Mouse (Mus musculus) naive thymus-derived CD4-positive, alpha-beta T cell, adult 2 months (primary cell): Measurements from ENCODE around the gene Car3.

ENCODE experiments used
- DNase-seq: peaks from one replicate; pipeline ENCODE4 v3.0.0-alpha.2; 2011; ENCODE audit warnings: low read depth

Gene Car3

DNA sequence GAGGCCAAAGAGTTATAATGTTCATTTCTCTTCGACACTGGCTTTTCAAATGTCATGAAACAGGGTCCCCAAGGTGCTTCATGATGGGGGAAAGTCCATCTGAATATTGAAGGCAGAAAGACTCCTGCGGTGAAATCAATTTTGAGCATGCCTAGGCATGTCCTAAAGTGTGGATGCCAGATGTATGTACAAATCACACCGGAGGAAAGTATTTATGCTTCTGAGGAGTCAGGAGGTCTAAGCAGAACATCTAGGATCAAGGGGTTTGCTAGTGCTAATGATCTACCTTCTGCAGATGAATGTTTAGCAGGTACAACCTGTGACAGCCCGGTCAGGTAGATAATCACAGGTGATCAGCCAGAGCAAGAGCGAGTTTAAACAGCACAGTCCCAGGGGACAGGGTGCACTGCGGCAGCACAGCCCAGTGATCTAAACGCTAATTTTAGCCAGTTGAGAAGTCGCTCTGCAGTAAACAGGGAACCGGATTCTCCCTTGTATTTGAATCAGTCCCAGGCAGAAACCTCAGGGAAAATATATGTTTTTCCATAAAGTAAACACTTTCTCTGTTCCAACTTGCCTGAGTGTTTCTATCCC is 13.1 kb downstream of the Car3 start:
- no peak for DNase-seq

DNA sequence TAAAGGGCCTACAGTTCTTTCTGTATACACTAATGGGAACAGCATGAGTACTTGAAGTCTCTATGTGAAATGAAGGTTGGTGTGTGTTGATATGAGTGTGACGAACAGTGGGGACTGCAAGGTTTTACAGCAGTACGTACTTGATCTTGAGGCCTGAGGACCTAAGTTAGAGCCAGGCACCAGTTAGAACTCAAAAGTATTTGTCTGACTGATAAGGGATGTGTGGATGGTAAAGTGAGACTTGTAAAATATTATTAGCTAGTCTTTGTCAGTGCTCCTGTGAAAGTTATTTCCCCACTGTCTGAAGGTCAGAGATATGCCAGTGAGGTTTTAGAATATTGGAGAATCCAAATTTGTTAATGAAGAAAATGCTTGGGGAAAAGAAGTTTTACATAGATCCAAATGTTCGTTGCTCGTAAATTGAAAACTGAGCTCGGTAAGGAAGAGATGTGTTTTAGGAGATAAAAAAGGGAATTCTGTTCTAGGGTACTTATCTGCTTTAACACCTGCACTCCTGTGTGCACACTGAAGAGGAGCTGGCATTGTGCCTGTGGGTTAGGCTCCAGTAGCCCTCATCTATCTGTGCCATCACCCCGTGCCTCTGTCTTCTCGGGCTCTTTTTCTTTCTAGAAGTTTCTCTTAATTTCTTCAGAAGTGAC is 14.1 kb downstream of the Car3 start:
- DNase-seq, result no peak

DNA sequence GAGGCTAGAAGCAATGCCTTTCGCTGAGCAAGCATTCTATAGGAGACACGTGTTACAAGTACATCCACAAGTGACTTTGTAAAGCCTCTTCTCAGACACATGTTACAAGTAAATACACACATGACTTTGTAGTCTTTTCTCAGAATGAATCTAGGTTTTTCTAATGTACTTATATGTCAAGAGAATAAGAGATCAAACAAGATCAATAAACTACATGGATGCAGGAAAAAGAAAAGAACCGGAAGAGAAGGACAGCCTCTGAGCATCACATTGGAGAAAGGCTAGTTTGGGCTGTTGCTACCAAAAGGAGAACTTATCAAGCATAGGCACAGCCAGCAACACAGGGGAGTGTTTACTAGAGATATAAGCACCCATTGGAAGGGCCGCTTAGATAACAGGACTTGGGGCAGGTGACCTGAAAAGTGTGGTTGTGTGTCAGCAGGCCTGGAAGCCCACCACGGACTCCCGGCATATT is 15.5 kb downstream of the Car3 start:
- DNase-seq, result no peak

DNA sequence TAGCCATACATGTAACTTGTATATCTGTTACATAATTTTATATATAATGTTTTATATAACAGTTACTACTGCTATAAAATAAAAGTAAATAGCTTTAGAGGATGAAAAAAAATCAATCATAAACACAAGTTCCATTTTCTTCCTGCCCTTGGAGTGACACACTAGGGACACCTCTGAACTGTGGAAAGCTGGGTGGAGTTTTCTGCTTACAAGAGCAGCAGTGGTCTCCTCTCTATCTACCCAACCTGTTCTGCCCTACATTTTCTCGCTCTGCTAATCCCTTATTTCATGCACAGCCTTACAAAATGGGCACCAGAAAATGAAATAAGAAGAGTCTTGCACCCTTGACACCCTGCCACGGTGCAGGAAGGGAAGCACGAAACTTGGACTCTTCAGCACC is 16.0 kb downstream of the Car3 start:
- DNase-seq, result no peak

DNA sequence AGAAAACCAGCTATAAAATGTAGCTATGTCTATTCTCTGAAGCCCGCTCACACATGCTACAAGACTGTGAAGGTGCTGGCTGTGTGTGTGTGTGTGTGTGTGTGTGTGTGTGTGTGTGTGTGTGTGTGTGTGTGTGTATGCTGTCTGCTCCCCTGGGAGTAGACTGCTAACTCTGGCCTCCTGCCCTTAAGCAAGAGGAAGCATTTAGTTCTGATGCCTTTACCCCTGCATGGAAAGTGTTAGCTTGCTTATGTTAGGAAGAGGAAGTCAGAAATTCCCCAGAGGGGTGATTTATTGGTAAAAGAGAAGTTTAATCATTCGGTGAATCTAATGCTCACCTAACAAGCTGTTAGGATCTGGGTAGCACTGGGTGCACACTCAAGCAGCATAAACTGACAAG is 17.0 kb downstream of the Car3 start:
- DNase-seq, result no peak

DNA sequence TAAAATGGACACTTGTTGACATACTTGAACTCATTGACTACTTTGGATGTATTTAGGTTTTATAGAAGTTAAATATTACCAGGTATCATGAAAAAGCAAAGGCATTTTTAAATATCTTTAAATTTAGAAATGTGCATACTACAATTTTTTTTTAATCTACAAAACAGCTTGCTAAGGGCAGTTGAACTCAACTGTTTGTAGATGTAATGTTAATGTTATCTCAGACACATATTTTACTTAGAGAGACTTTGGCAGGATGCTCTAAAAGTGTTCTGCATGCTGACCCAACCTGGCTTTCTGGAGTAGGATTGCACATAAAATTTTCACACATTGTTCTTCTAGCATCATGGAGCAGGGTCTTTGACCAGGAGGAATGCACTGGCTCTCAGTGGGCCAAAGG is 18.7 kb downstream of the Car3 start:
- no peak for DNase-seq

DNA sequence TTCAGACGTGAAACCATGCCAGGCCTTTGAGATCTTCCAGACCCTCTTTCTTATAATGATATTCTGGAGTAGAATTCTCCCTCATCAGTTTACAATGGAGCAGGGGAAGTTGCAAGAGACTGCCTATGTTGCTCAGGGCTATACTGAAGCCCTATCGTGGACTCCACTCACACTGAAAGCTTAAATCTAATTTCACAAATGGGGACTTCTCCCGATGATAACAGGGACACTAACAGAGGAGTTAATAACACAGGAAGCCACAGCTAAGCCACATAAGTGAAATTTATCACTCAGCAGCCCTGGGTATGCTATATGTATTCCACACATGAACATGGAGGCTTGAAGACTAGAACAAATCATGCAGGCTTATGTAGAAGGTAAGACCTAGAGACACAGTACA is 19.4 kb downstream of the Car3 start:
- no peak for DNase-seq

DNA sequence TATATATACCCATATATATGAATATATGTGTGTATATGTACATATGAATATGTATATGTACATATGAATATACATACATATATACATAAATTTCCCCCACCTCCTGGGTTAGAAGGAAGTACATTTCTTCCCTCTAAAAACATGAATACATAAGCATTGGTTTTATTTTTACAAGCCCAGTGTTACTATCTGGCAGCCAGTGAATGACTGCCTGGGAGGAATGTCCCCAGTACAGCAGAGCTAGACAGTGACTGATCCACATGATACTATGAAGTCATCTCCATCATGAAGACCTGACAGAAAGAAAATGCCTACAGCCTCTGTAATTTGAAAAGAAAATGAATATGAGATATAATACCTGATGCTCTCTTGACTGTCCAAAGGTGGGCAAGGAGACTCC is 21.5 kb downstream of the Car3 start:
- DNase-seq, result no peak

DNA sequence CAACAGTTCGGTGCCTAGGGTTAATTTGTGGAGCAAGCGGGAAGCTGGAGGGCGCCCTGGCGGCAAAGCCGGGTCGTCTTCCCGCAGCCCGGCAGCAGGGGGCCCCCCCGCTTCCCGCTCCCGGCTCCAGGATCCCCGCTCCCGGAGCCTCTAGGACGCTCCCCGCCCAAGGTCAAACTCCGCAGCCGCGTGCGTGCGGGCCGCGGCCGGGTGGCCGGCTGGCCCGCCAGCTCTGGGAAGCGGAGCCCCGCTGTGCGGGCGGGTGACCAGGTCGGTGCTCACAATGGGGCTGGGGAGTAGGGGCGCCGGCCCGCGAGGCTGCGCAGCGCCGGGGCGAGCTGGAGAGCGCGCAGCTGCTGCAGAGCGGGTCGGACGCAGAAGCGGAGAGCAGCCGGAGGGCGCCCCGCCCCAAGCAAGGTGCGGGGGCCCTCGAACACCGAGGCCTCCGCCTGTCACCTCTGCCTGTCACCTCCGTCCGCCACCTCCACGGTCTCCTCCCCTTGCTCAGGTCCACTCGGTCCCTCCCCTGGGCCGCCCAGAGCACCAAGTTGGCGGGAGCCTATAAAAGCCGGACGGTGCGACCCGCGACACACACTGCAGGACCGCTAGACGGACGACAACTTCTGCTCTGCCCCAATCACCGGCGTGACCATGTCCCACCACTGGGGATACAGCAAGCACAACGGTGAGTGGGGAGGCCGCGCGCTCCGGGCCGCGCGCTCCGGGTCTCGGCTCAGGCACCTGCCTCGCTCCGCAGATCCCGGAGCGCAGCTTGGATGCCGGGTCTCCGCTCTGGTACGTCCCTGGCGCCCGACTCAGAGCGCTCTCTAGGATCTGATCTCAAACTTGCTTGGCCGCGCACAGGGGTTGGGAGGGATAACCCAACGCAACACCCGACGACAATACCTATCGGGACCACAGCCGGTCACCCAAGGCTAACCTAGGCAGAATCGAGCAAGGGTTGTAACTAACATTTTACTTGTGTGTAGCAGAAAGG is 23.1 kb downstream of the Car3 start, which contains the start of gene Car2:
Gene Car2, plus strand, starts transcription at position 172 of the 997 bp plus-strand sequence.
- peak; percentile 58 for DNase-seq

DNA sequence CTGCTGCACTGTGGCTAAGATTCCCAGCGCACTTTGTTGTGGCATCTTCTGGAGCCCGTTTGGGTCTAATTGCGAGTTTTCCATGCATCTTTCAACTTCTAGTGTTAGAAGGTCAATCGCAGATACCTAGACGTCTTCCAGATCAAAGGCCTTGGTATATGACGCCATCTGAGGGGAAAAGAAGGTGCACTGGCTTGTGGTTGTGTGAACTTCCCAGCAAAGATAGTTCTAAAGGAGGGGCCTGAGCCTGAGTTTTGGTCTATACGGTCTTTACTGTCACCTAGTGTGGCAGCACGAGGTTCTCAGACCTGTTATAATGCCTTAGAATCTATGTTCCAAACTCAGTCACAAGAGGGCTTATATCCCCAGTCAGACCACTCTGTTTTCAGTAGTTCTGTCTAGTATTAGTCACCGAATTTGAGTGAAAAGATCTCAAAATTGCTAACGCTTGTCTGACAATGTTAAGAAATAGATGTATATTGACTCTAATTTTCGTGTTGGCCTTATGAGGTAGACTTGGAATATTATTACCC is 23.9 kb downstream of the Car3 start:
- DNase-seq, result peak; percentile 49

DNA sequence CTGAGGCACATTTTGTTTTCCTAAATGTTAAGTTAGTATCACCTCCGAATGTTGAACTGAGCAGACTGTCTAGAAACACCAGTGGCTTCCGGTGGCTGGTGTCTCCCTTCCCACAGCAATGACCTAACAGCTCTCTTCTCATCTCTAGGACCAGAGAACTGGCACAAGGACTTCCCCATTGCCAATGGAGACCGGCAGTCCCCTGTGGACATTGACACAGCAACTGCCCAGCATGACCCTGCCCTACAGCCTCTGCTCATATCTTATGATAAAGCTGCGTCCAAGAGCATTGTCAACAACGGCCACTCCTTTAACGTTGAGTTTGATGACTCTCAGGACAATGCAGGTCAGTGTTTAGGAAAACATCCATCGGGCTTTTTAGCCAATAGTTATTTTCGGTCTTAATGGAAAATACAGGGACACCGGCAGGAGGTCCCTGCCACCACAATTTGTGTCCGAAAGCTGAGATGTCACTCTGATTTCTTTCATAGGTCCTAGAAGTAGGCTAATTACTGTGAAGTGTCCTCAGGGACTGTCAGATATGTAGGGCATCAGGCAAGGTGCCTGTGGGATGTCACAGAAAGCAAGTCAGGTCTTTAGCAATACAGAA is 24.5 kb downstream of the Car3 start:
- no peak for DNase-seq

DNA sequence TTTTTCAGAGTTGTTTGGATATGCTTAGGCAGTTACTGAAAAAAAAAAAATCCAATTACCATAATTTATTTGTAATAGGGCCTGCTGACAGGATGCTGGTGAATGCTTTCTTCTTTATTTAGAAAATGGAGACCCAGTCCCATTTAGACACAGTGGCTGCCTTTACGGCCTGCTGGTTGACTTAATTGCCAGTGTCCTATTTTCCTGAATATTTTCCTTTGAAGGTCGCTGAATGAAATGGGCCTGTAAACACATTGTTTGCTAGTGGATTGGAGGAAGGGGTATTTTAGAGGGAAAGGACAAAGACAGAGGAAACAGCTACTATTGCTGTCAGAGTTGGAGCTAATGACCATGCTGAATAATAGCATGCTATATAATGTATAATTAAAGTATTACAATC is 25.2 kb downstream of the Car3 start:
- DNase-seq, result no peak

DNA sequence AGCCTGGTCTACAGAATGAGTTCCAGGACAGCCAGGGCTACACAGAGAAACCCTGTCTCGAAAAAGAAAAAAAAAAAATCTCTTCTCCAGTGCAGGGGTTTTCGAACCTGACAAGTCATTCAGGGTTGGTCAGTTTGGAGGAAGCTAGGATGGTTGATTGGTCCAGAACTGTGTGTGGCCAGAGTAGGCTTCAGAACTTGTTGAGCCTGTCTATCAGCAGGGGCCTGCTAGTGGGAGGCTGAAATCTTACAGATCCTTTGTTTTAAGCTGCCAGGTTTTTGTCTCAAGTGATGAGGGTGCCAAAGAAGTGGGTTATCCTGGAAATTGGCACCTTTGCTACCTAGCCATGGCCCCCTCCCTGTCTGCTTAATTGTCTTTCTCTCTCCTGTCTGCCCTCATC is 25.8 kb downstream of the Car3 start:
- no peak for DNase-seq

DNA sequence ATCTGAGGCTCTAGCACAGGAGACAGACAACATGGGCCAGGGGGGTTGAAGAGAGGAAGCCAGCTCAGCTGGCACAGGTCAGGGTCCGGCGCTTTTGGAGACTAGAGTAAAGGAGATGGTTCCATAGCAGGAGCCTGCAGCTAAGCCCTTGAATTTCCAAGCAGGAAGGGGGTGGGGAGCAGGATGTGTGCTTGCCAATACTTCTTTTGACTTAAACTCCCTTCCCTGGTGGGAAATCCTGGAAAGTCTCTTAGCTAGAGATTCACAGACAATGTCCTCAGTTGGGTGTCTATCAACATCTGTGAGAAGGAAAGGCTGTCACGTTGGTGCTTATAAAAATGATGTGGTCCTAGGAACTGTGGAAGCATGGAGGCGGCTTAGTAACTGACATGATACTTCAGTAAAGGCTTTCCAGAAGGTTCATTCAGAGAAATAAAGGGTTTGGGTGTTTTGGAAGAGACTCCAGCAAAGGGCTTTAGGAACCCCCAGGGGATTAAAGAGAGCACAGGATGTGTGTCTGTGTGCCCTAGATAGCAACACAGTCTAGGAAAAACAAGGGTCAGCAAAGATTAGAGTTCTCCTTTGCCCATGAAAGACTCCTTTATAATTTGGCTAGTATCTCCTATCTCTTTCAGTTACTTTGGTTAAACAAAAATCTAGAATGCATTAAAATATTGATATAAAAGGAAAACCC is 26.6 kb downstream of the Car3 start:
- no peak for DNase-seq

DNA sequence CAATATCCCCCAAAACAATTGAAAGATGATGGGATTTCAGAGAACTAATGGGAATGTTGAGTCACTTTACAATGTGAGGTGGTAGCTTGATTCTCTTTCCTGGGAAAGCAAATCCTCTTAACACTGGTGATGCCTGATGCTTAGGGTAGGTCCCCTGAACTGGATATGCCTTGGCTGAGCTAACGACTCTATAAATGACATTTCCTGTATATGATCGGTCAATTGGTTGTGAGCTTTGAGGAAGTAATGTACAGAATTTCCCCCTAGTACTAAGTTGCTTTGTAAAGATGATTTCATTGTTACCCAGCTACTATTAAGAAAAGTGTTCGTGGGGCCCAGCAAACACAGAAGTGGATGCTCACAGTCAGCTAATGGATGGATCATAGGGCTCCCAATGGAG is 29.7 kb downstream of the Car3 start:
- no peak for DNase-seq

DNA sequence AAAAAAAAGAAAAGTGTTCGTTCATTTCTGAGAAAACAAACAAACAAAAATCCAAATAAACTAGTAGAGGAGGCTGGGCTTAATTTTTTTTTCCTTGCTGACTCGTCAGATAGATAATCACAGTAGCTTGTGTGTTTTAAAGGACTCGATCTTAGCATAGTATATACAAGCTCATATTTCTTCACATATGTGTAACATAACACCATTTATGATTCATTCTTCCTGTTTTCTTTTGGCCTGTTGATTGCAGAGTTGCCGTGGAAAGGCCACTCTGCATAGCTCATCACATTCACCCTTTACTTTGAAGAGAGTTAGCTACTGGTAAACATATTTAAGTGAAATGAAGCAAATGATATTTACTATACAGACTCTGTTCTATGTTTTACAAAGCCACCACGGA is 30.4 kb downstream of the Car3 start:
- no peak for DNase-seq

DNA sequence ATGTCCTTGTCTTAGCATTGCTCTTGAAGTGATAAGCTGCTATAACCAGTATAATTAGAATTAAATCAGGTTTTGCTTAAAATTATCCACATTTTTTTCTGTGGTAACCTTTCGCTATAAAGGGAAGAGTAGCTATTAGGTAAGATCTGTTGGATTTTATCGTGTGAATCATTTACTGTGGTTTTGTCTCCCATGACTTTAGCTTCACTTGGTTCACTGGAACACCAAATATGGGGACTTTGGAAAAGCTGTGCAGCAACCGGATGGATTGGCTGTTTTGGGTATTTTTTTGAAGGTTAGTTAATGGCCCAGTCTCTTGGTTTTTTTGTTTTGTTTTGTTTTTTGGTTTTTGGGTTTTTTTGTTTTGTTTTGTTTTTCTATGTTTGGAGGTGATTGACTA is 32.0 kb downstream of the Car3 start:
- DNase-seq, result no peak

DNA sequence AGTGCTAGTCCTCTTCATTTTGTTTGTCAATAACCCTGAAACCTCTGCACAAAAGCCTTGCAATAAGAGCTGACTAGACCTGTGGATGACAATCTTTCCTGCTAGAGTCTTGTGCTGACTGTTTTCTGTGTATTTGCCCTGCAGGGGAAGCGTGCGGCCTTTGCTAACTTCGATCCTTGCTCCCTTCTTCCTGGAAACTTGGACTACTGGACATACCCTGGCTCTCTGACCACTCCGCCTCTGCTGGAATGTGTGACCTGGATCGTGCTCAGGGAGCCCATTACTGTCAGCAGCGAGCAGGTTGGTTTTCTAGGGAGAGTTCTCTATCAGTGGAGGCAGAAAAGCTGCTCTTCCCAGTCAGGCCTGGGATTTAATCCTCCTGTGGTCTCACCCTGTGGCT is 34.5 kb downstream of the Car3 start:
- no peak for DNase-seq

DNA sequence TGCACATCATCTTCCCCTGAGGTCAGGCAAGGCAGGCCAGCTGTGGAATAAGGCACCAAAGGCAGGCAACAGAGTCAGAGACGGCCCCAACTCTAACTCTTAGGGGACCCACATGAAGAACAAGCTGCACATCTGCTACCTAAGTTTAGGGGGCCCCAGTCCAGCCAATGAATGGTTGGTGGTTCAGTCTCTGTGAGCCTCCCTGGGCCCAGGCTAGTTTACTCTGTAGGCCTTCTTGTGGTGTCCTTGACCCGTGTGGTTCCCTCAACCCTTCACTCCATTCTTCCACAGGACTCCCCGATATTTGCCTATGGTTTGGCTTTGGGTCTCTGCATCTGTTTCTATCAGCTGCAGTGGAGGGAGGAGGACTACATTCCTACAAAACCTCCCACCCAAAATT is 40.1 kb downstream of the Car3 start:
- DNase-seq, result no peak

DNA sequence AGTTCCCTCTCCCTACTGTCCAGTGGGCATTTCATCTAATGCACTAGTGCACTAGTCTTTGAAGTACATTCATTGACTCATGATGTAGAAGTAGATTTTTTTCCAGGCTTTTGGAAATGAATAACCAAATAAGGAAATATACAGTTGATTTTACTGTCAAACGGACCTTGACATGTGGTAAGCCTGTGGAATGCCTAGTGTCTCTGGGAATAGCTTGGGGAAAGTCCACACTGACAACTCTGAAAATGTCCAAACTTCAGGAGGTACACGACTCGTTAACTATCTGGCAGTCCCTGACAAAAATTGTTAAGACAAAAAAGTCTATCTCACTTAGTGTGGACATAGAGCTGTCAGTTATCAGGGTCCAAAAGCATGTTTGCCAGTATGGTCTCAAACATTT is 40.9 kb downstream of the Car3 start:
- no peak for DNase-seq

DNA sequence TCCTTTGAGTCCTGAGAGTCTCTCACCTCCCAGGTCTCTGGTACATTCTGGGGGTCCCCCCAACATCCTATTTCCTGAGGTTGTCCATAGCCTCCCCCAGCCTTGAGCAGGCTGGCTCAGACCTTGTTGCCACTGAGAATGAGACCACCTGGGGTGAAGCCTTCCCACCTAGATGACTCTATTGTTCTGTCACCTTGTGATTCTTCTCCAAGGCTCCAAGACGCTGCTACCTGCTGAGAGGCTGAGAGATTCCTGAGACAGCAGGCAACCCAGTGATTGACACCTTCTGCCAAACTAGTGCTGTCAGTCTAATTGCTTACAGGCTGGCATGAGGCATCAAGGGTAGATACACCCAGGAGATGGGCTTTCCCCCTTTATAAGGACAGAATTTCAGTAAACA is 44.0 kb downstream of the Car3 start:
- DNase-seq, result no peak
